Mouse (Mus musculus): ENCODE results near the gene Frmpd2. TPM values are rescaled to one million over a fixed set of nuclear protein-coding genes. Genes with fewer than 3 reads are reported as not detected.

The Frmpd2 gene
- polyA plus RNA-seq, 1 experiment from 2014 or later = 0.17 TPM

DNA sequence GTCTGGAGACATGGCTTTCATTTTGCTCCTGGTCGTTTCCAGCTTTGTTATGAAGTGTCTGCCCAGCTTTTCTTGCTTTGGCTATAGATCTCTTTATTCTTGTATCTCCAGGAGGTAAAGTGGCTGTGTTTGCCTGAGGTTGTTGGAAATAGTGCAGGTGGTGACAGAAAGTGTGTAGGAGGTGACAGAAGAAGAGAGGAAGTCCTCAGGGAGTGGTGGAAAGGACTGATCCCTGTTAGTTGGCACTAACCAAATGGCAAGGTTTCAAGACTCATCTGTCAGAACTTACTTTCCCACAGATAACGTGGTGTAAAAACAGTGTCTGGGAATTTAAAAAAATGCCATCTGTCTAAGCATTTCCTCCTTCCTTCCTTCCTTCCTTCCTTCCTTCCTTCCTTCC lies 3.0 kb downstream of the Frmpd2 start:
- Histone ChIP-seq H3K9ac (no peak overlapping the region), H3K9me3 (no peaks in the 10 kb centered on the region), H3K4me2 (no peak overlapping the region), H3K27me3 (replicated peaks) (no peaks in the 10 kb centered on the region), H3K36me3 (replicated peaks) (no peaks in the 10 kb centered on the region), H3K4me3 (no peak overlapping the region), H3K27ac (no peak overlapping the region), H3K4me1 (no peaks in the 10 kb centered on the region; the same call in 1 of the 2 replicates)
- whole genome bisulfite sequencing = 73% methylated on average over 2 of the region's 2 CpGs
- no peak for ATAC-seq (replicated peaks)

DNA sequence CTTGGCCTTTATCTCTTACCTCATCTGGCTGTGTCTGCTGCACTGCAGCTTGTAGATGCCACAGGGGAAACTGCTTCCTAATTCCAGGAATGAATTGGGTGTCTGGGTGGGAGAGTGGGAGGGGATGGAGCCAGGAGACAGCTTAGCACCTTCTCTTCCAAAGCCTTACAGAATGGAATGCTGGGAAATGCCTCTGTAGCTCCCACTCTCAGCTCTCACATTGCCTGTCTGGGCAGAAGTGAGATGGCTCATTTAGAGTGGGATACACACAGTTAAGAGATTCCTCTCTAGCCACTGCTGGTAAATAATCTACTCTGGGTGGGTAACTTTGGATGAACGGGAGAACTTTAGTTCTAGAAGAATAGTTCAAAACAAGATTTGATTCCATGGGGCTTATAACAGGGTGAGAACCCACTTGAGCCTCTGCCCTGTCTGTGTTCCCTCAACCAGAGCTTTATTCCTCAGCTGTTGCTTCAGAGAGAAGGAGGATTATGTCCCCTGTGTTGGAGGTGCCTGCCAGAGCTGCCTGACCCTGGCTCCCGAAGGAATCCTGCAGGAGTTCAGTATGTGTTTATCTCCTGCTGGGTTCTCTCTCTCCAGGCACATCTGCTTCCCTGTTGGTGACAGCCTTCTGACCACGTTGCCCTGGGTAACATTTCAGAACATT lies 4.7 kb downstream of the Frmpd2 start:
- no peak for ATAC-seq (replicated peaks)
- H3K4me1 ChIP-seq = no peaks in the 10 kb centered on the region; the same call in 1 of the 2 replicates
- no peak overlapping the region for H3K9ac ChIP-seq
- no peak overlapping the region for H3K4me2 ChIP-seq
- no peaks in the 10 kb centered on the region for H3K36me3 ChIP-seq (replicated peaks)
- H3K27me3 ChIP-seq (replicated peaks) = no peaks in the 10 kb centered on the region
- 5% methylated on average over 3 of the region's 3 CpGs for WGBS
- H3K4me3 ChIP-seq = no peak overlapping the region
- no peak overlapping the region for H3K27ac ChIP-seq
- H3K9me3 ChIP-seq = no peaks in the 10 kb centered on the region

DNA sequence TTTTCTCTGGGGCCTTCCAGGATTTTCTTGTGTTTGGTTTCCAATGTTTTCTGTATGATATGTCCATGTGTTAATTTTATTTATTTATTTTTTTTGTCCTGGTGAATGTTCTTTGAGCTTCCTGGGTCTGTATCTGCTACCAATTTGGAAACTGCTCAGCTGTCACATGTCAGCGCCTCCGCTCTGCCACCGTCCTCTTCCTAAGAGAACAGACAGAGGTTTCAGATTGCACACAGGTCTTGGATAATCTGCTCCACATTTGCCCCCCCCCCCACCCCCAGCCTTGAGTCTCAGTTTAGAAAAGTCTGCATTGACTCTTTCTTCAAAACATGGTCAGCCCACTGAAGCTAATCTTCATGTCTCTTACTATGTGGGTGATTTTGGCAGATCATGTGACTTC lies 10.5 kb downstream of the Frmpd2 start:
- no peak overlapping the region for H3K27ac ChIP-seq
- no peaks in the 10 kb centered on the region for H3K4me1 ChIP-seq
- H3K36me3 ChIP-seq (replicated peaks) = no peaks in the 10 kb centered on the region
- H3K9ac ChIP-seq = no peak overlapping the region
- no peak overlapping the region for H3K4me2 ChIP-seq
- whole genome bisulfite sequencing = 51% methylated on average over 3 of the region's 3 CpGs
- no peak for ATAC-seq (replicated peaks)
- H3K27me3 ChIP-seq (replicated peaks) = no peaks in the 10 kb centered on the region
- H3K9me3 ChIP-seq = no peaks in the 10 kb centered on the region
- H3K4me3 ChIP-seq = no peak overlapping the region

DNA sequence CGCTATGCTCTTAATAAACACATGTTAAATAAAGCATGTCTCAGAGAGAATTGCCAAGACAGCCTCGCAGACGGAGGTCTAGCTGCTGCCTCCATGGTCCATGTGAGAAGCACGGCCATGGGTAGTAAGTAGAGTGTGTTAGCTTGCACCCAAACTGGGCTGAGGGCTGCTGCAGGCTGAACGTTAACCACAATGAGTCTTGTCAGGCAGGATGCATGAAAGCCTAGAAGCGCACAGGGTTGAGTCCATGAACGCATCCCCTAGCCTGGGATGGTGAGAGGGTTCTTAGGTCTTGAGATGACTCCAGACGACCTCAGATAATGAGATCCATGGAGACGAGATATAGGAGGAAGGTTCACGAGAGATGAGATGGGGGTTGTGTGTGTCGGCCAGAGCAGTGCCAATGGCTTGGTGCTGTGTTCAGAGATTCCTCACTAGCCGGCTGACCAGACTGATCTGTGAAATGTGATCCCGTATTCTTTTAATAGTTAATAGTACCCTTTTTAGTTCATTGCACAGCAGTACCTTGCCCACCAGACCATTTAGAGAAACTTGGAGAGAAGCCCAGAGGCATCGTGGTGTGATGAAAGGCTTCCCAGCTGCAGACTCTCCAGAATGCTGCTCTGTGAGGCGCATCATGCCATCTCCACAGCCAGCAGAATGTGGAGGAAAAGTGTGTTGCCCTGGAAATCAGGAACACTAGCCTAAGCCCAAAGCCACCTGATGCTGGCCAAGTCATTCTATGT lies 16.5 kb downstream of the Frmpd2 start:
- Histone ChIP-seq H3K27ac (no peak overlapping the region), H3K4me3 (no peak overlapping the region), H3K4me2 (no peak overlapping the region), H3K27me3 (replicated peaks) (no peaks in the 10 kb centered on the region), H3K9me3 (no peaks in the 10 kb centered on the region), H3K4me1 (no peaks in the 10 kb centered on the region), H3K9ac (no peak overlapping the region), H3K36me3 (replicated peaks) (no peaks in the 10 kb centered on the region)
- WGBS = 65% methylated on average over 15 of the region's 15 CpGs
- ATAC-seq (replicated peaks) = no peak

DNA sequence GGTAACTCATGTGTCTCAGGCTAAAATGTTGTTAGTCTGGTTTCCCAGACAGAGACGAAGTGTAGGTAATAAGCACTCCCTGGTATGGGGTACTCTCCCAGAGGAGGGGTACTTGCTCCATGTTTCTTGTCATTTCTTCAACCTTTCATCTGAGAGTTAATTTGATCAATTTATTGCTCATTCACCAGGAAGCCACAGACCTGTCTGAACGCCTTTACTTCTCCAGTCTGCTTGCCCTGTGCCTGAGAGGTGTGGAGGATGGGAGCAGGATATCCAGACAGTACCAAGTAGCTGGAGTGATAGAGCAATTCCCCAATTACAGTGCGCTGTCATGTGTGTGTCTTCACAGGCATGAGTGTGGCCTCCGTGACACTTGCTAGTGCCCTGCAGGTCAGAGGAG lies 23.7 kb downstream of the Frmpd2 start:
- Histone ChIP-seq H3K4me1 (0 out of 2 replicates have a peak, but pooled peaks cover 3% of the 10 kb centered on the region), H3K4me3 (no peak overlapping the region), H3K4me2 (no peak overlapping the region), H3K27me3 (replicated peaks) (no peaks in the 10 kb centered on the region), H3K27ac (no peak overlapping the region), H3K9me3 (no peaks in the 10 kb centered on the region), H3K36me3 (replicated peaks) (no peaks in the 10 kb centered on the region), H3K9ac (no peak overlapping the region)
- 66% methylated on average over 4 of the region's 4 CpGs for WGBS
- no peak for ATAC-seq (replicated peaks)

DNA sequence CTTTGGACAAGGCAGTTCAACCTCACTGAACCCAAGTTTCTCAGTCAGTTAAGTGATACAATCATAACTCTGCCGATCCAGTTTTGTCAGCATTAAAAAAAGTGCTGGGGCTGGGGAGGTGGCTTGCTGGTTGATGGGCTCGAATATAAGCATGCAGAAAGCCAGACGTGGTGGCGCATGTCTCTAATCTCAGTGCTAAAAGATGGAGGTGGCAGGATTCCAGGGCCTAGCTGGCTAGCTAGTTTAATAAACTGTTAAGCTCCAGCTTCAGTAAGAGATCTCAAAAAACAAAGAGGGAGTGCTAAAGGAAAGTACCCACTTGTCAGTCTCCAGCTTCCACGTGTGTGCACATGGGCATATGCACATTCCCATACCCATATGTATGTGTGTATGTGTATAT lies 25.9 kb downstream of the Frmpd2 start:
- Histone ChIP-seq H3K4me2 (no peak overlapping the region), H3K9me3 (no peaks in the 10 kb centered on the region), H3K4me3 (no peak overlapping the region), H3K27ac (no peak overlapping the region), H3K4me1 (0 out of 2 replicates have a peak, but pooled peaks cover 3% of the 10 kb centered on the region), H3K9ac (no peak overlapping the region), H3K36me3 (replicated peaks) (no peaks in the 10 kb centered on the region), H3K27me3 (replicated peaks) (no peaks in the 10 kb centered on the region)
- 84% methylated on average over 5 of the region's 5 CpGs for WGBS
- ATAC-seq (replicated peaks) = no peak

DNA sequence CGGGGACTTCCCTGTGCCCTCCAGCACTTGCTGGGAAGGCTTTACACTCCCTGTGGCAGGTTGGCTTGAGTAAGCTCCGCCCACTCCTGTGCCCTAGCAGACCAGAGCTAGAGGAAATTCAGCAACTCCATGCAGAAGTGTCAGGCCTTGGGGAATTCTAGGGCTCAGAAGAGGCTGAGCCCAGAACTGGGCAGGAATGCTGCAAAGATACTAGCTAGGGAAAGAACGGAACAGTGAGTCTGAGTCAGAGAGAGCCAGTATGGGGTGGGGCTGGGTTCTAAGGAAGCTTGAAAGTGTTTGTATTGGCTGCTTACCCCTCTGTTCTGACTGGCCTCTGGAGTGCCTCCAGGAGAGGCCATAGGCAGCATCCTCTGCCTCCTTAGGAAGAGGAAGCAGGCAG lies 27.4 kb downstream of the Frmpd2 start:
- Histone ChIP-seq H3K4me3 (no peak overlapping the region), H3K4me2 (no peak overlapping the region), H3K9ac (no peak overlapping the region), H3K27ac (no peak overlapping the region), H3K27me3 (replicated peaks) (no peaks in the 10 kb centered on the region), H3K36me3 (replicated peaks) (no peaks in the 10 kb centered on the region), H3K4me1 (0 out of 2 replicates have a peak, but pooled peaks cover 3% of the 10 kb centered on the region), H3K9me3 (no peaks in the 10 kb centered on the region)
- WGBS = 69% methylated on average over 3 of the region's 3 CpGs
- no peak for ATAC-seq (replicated peaks)

DNA sequence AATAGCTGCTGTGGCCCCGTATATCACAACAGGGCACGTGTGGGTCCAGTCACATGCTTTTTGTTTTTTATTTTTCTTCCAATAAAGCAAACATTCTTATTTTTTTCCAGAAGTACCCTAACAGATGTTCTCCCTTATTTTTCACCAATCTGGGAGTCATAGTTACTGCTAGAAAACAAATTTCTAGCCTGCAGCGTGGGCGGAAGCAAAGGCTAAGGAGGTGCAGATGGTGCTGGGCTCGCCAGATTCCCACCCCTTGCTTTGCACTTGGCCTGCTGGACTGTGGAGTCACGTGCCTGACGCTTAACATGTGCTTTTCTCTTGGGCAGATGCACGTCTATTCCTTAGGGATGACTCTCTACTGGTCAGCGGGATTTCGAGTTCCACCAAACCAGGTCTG lies 29.1 kb downstream of the Frmpd2 start:
- 85% methylated on average over 10 of the region's 10 CpGs for WGBS
- no peaks in the 10 kb centered on the region for H3K27me3 ChIP-seq (replicated peaks)
- H3K9me3 ChIP-seq = no peaks in the 10 kb centered on the region
- H3K27ac ChIP-seq = no peak overlapping the region
- no peak overlapping the region for H3K9ac ChIP-seq
- no peaks in the 10 kb centered on the region for H3K36me3 ChIP-seq (replicated peaks)
- no peak for ATAC-seq (replicated peaks)
- H3K4me3 ChIP-seq = no peak overlapping the region
- H3K4me1 ChIP-seq = no peaks in the 10 kb centered on the region
- no peak overlapping the region for H3K4me2 ChIP-seq

DNA sequence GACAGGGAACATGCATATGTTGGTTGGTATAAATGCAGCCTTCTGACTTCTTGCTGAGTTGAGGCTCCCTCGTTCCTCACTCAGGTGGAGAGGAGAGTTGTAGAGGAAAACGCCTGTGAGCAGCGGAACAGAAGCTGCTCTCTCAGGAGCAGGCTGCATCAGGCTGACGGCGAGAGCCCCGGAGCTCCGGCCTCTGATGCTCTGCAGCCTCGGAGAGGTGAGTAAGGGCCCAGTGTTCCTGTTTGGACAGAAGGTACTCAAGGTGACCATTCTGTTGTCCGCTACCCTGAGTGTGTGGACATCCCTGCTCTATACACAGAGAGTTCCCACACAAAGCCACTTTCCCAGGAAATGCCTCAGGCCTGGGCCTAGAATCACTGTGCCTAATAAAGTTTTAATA lies 31.8 kb downstream of the Frmpd2 start:
- H3K4me1 ChIP-seq = no peaks in the 10 kb centered on the region
- ATAC-seq (replicated peaks) = no peak
- 83% methylated on average over 9 of the region's 9 CpGs for WGBS
- no peak overlapping the region for H3K4me2 ChIP-seq
- no peak overlapping the region for H3K4me3 ChIP-seq
- no peak overlapping the region for H3K9ac ChIP-seq
- H3K36me3 ChIP-seq (replicated peaks) = no peaks in the 10 kb centered on the region
- H3K9me3 ChIP-seq = no peaks in the 10 kb centered on the region
- no peaks in the 10 kb centered on the region for H3K27me3 ChIP-seq (replicated peaks)
- no peak overlapping the region for H3K27ac ChIP-seq

DNA sequence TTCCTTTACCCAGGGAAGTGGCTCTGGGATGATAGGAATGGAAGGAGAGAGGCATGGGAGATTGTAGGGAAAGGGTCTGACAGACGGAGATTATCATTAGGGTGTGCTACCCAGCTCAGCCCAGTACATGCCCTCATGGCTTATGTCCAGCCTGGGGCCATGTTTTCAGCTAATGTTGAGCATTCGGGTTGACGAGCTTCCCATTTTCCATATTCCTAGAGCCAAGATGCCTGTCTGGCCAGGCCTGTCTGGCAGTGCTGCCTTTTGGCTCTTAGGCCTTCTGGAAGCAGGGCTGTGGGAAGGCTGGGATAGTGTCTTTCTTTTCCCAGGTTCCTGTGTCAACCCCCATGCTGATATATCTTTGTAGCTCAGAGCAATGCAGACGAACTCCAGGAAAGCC lies 35.2 kb downstream of the Frmpd2 start:
- no peak for ATAC-seq (replicated peaks)
- WGBS = 74% methylated on average over 4 of the region's 4 CpGs
- Histone ChIP-seq H3K9ac (no peak overlapping the region), H3K27ac (no peak overlapping the region), H3K4me3 (no peak overlapping the region), H3K4me2 (no peak overlapping the region), H3K9me3 (no peaks in the 10 kb centered on the region), H3K36me3 (replicated peaks) (no peaks in the 10 kb centered on the region), H3K4me1 (no peaks in the 10 kb centered on the region), H3K27me3 (replicated peaks) (no peaks in the 10 kb centered on the region)

DNA sequence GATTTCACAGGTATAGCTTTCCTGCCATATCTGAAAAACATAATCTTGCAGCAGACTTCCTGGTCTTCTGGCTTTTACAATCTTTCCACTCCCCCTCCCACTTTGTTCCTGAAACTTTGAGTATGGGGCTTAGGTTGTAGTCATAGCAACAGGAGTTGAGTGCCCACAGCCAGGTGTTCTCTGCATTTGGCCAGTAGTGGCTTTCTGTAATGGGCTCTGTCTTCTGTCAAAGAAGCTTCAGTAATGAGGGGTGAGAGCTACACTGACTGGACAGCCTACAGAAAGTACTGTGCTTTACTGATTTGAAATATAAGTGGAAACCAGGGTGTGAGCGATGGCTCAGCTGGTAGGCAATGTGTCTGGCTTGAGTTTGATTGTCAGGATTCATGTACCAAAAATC lies 37.2 kb downstream of the Frmpd2 start:
- Histone ChIP-seq H3K27me3 (replicated peaks) (no peaks in the 10 kb centered on the region), H3K4me3 (no peak overlapping the region), H3K4me1 (peaks cover 2% of the 10 kb centered on the region; the same call in 1 of the 2 replicates), H3K9me3 (no peaks in the 10 kb centered on the region), H3K4me2 (no peak overlapping the region), H3K9ac (no peak overlapping the region), H3K36me3 (replicated peaks) (no peaks in the 10 kb centered on the region), H3K27ac (no peak overlapping the region)
- WGBS = 94% methylated on average over 1 of the region's 1 CpGs
- ATAC-seq (replicated peaks) = no peak

DNA sequence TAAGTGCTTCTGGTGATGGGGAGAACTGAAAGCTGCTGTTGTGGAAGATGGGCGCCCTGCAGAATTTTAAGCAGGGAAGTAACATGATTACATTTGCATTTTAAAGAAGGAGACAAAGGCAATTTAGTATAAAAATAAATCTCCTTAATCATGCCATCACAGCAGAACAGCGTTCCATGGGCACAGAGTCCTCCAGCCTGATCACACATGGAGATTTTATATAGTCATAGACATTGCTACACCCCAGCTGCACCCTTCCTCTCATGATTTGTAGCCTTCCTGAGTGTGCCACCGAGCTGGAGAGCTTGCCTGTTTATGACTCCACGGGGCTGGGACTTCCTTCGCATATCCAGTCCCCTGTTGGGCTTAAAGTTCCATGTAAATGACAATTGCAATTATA lies 42.4 kb downstream of the Frmpd2 start:
- H3K9ac ChIP-seq = no peak overlapping the region
- H3K27me3 ChIP-seq (replicated peaks) = no peaks in the 10 kb centered on the region
- no peak overlapping the region for H3K27ac ChIP-seq
- ATAC-seq (replicated peaks) = no peak
- no peak overlapping the region for H3K4me3 ChIP-seq
- H3K4me2 ChIP-seq = no peak overlapping the region
- no peaks in the 10 kb centered on the region for H3K36me3 ChIP-seq (replicated peaks)
- peaks cover 3% of the 10 kb centered on the region; the same call in 1 of the 2 replicates for H3K4me1 ChIP-seq
- WGBS = 44% methylated on average over 5 of the region's 5 CpGs
- no peaks in the 10 kb centered on the region for H3K9me3 ChIP-seq

DNA sequence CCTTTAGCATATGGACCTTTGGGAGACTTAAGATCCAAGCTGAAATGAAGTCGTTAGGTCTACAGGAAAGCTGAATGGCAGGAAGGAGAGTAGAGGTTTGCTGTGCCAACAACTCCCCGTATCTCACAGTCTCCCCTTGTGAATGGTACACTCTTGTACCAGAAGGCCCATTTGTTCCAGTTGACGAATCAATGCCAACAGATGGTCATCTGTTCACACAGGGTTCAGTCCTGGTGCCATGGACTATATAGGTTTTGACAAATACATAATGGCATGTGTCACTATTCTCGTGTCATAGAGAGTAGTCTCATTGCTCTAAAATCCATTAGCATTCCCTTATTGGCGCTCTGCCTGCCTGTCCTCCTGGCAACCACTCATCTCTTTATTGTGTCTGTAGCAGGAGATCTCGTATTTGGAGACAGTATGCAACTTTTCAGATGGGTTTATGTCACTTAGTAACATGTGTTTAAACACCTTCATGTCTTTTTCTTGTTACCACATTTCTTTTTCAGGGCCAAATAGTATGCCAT lies 43.3 kb downstream of the Frmpd2 start:
- Histone ChIP-seq H3K27me3 (replicated peaks) (no peaks in the 10 kb centered on the region), H3K9ac (no peak overlapping the region), H3K4me3 (no peak overlapping the region), H3K4me2 (no peak overlapping the region), H3K27ac (no peak overlapping the region), H3K36me3 (replicated peaks) (no peaks in the 10 kb centered on the region), H3K9me3 (no peaks in the 10 kb centered on the region), H3K4me1 (peaks cover 3% of the 10 kb centered on the region; the same call in 1 of the 2 replicates)
- ATAC-seq (replicated peaks) = no peak
- WGBS = 57% methylated on average over 6 of the region's 6 CpGs
